Mouse (Mus musculus): ENCODE measurements around the gene Gm49395.

Gm49395 gene

GRCm38 (mm10) chr13:115098227-115098626, 3.5 kb downstream of the Gm49395 start:
- no peak for DNase-seq

DNA sequence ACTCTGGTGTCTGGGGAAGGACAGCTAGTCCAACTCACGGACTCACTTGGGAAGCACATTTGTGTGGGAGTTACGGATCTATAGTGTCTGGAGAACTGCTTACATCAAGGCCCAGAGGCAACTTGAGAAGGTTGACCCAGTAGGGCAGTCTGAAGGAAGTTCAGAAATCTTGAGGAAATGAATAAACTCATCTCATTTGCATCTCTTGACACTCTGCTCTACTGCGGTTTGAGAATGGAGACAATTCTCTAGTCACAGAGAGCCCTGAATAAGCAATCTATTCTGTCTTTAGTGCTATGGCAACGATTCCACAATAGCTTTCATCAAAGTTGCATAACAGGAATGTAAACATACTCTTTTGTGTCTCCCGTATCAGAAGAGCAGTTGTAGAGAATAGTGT, 4.8 kb downstream of the Gm49395 start:
- DNase-seq = peak; percentile 64

DNA sequence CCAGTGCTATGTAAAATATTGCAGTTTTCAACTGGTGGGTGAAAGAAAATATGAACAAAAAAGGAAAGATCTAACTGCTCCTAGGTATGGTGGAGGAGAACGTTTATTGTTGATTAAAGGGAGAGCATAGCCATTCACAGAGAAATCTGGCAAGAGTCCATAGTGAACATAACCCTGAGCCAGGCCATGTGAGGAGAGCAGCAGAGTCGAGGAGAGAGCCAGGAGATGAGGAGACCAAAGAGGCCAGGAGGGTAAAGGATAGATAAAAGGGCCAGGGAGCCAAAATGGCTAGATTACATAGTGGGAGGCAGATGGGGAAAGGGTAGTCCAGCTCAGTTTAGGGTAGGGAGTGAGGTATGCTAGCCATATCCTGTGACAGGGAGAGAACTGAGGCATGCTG, 5.5 kb downstream of the Gm49395 start:
- DNase-seq = peak; percentile 91

- peak; percentile 46 for DNase-seq
Observed at GRCm38 (mm10) chr13:115095392-115095791, 6.3 kb downstream of the Gm49395 start.

DNA sequence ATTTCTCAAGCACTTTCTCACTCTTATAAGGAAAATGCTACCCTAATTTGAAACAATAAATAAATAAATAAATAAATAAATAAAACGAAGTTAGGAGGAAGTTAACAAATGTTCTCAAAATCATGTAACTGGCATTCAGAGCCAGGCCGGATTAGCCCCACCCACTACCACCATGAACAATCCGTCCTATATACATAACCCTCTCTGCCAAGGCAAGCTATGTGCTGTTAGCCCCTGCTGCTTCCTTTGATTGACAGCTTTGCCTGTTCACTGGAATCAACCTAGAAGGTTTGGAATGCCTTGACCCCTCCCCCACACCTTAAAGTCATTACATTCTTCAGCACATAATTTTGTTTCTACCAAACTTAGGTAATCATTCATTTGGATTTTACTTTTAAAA, 10.2 kb downstream of the Gm49395 start:
- DNase-seq = peak; percentile 90

DNA sequence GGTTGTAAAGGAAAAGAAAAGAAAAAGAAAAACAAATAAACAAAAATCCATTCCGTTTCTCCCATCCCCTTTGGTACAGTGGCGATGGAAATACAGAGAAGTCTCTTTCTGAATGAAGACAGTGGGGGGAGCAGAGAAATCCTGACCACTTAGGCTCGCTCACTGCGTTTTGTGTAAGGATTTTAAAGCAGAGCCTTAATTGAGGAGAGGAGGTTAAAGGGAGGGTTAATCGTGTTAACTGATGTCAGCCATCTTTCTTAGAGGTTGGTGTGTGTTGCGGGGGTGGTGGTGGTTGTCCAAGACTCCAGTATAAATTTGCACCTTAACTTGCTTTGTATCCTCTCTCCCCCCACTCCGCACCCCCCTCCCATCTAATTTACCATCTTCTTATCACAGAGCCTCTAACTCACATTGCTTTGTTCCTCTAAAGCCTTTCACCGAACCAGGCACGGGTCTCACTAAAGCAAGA, 10.7 kb downstream of the Gm49395 start:
- no peak for DNase-seq

DNA sequence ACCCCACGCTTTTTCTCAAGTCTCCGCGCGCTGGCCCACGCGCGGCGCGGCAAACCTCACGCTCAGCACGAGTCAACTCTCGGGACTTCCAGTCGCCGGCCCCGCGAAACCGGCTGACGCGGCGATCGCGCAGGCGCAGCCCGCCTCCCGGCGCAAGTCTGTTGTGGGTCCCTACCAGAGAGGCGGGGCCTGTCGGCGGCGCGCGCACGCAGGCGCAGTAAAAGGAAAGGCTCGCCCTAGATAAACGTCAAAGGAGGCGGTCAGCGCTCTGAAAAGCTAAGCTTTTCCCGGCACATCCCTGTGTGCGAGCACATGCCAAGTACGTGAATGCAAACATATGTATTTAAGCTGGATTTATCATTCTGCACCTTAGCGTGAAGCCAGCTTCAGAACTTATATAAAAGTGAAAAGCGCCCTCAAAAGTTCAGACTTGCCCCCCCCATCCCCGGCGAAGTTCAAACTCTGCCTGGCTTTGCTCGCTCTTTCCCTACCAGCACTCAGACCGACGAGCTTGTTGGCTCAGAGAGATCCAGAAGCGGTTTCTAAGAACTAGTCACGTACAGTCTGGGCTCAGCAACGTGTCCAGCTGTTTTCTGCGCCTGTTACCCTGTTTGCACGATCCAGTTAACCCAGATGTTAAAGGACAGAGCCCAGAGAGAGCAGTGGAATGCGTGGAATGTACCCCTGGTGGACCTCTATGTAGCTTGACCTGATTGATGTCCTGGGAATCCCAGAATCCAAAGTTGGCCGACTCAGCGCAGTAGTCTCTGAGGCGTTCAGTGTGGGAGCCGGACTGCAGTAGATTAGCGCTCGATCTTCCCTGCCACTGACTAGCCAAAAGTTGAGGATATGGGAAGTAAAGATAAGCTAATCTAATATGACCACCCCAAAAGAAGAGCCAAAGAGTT, 11.4 kb downstream of the Gm49395 start, which contains the start of gene Pelo:
TSS of gene Pelo (minus strand) at position 118 of the 908 bp plus-strand sequence.
- DNase-seq = peak; percentile 100

DNA sequence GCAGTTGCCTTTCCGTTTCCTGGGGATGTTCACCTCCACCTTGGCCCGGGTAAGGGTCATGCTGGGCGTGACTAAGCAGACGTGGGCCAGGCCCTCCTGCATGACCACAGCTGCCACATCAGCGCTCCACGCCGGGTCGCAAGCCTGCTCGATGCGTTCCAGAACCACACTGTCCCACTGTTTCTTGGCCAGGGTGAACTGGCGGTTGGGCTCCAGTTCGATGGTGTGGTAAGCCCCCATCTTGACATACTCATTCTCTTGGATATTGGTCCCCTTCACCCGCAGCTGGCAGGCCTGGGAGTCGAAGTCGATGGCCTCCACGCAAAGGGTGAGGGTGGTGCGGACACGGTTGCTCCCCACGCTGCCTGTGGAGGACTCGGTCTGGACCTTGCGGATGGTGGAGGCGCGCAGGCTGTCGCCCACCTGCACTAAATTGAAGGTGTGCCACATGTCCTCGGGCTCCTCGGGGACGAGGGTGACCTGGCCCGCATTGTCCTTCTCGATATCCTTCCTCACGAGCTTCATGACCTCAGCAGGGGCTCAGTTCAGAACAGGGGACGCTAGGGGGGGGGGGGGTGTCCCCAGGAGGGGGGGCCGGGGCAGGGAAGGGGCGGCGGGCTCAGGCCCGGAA, 12.2 kb downstream of the Gm49395 start:
- peak; percentile 96 for DNase-seq

DNA sequence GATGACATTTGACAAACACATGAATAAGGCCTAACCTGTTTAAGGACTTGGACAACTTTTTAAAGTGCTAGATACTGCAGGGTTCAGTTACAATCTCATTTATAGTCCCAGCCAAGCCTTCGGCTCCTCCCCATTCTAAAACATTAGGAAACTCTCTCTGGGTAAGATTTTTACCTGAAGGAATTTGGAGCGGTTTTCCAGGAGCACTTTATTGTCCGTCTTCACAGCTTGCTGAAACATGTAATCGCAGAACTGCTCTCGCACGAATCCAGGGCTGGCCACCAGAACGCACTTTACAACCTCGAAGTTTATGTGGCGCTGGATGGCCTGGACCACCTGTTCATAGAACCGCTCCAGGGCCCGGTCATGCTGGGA, 12.7 kb downstream of the Gm49395 start:
- no peak for DNase-seq

DNA sequence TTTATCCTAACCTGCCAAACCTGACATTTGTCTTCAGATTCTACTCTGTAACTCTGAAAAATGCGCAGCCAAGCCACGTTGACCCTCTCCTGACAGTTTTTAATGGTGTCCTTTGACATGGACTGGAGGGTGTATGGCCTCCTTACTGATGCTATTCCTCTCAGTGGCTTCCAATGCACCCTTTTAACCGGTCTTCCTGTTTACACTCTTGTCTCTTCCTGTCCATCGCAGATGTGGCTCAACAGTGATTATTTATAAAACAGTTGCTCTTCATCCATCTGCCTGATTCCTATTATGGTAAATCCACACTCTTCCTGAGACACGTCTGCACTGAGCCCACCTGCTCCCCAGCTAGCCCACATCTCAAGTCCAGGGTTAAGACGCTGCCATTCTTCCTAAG, 15.7 kb downstream of the Gm49395 start:
- peak; percentile 87 for DNase-seq

DNA sequence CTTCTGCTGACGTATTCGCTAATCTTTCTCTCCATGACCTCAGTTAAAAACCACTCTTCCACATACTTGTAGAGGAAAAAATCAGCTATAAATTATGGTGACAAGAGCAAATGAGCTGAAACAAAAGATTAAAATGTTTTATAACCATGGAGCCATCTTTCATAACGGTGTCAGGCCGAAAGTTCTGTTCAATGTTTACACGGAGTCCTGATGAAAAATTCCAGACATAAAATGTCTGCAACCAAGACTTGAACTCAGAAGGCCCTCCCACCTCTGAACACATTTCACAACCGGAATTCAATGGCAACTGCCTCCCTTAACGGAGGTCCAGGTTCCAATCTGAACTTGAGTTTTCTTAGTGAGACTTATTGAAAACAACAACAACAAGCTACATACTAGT, 19.4 kb downstream of the Gm49395 start:
- DNase-seq = no peak

- peak; percentile 55 for DNase-seq
Observed at GRCm38 (mm10) chr13:115079996-115080585, 21.6 kb downstream of the Gm49395 start.

DNA sequence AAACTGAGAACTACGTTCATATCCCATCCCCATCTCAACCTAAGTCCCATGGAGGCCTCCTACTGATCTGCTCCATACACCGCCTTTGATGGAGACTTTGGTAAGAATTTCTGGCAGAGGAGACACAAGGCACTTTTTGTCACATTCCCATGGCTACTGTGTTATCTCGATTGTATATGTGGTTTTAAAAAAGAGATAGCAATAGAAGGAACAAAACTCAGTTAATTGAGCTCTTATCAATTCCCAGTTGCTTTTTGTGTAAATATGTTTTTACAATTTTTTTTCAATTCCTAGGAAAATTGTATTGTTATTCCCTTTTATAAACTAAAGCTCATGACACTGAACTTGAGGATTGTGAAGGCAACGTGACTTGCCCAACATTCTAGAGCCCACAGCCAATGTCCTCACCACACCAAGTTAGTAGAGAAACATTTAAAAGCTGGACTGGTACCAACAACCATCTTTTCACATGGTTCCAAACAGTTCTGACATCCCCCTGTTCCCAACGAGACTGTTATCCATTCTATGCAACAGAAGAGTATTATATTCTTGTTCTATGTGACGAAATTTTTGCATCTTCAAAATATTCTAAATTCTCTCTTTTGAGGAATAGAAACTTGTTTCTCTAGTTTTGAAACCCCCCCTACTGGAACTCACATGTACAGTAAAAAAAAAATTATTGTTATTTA, 22.6 kb downstream of the Gm49395 start:
- no peak for DNase-seq

DNA sequence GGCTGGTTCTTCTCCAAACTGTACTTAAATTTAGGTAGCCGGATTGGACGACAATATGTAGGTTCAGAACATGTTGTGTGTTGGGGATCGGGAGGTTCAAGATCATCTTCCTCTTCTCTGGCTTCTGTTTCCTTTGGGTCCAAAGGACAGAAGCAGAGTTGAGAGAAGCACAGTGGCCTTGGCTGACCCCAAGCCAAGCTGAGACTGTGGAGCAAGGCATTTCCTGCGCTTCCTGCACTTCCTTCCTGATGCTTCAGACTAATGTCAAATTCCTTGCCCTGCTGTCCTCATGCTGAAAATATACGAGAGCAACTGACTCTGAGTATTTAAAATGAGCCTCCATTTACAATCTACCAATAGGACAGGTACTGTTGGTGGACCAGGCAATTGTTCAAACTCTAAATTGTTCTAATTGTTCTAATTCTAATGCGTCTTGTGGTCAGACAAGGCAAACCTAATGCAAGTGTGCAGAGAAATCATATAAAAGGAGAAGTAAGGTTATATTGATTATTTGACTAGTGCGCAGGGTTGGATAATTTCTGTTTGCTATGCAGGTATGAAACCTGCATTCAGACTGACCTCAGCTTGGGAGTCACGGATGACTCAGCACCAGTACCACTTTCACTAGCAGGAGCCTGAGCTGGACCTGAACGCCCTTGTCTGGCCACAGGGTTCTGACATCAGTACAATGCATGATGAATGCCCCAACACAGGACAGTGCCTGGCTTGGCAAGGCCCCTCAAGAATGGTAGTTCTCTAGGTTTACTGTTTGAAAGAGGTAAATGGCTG, 24.2 kb downstream of the Gm49395 start:
- DNase-seq = peak; percentile 96

DNA sequence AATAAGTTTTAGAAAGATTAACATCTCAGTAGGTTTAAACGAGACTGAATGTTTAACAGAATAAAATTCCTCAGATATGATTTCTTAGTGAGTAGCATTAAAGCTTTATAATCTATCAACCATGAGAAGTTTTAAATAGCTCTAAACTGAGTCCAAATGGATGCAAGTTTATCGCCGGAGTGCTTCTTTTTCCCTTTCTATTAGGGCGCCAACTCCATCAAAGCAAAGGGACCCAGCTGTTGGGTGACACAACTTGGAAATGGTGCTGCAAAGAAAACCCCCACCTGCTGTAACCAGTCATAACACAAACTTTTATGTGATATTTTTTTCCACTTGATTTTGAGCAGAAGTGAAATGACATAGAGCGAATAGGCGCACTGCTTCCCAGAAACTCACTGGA, 29.3 kb downstream of the Gm49395 start:
- no peak for DNase-seq

- peak; percentile 93 for DNase-seq
Observed at GRCm38 (mm10) chr13:115071431-115071830, 30.3 kb downstream of the Gm49395 start.

DNA sequence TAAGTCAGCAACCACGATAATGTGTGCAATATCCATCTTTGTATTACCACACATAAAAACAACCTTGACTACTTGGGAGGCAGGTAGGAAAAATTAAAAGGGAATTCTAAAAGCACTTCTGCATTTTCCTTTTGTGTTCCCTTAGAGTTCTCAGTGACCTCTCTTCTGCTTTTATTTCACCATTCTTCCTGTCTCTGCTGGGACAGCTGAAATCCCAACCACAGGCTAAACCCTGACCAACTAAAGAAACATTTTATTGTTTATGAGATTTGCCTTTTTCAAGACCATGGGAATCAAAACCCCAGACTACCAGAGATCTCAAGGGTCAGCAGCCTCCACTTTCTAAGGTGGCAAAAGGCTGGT, 33.8 kb downstream of the Gm49395 start:
- DNase-seq = no peak

DNA sequence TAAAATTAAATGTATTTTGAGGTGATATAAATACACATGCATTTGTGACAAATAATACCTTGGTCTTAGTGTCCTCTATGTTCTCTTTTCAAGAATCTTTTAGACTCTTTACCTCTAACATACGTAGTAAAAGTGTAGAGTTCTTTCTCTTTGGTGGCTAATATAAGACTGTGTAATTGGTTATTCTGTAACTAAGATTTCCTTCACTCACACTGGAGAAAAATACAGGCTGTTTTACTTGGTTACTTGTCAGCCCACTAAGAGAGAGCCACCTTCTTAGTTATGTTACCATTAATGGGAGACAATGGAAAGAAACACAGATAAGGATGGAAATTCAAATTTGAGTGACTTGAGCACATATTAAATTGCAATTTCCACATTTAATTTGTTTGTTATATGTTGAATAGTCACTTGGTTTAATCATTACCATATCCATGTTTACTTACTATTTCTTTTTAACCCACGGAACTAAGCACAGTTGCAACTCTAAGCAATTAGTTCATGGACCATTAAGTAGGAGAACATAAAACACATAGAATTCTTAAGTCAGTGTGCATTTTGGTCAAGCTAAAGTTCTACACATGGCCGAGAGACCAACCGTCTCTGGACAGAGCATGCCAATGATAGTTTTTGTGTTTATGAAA, 34.3 kb downstream of the Gm49395 start:
- DNase-seq = no peak

GRCm38 (mm10) chr13:115057555-115057954, 44.2 kb downstream of the Gm49395 start:
- DNase-seq = no peak

DNA sequence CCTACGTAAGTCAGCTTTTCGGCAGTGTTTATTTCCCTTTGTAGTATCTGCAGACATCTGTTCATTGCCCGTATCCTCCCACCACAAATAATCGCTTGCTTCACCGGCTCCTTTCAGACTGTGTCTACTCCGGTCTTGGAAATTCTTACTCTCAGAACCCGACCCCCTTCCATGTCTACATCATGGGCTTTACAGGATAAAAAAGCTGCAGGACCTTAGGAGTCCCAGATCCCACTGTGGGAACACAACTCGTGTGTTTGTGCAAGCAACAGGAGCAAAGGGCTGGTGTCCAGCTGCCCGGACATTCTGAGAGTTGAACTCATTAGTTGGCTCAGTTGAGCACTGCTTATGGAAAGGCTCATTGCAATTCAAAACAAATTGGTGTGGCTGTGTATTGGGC, 46.9 kb downstream of the Gm49395 start:
- no peak for DNase-seq

- DNase-seq = no peak
Observed at GRCm38 (mm10) chr13:115052568-115052967, 49.2 kb downstream of the Gm49395 start.
